Mouse (Mus musculus): ENCODE data around the gene Stam2. TPM values are rescaled to one million over a fixed set of nuclear protein-coding genes. Genes with fewer than 3 reads are reported as not detected.

Gene Stam2
- polyA plus RNA-seq, 1 experiment = not detected

GRCm38 (mm10) chr2:52763891-52764290 is 21.8 kb upstream of the Stam2 start:
- TF ChIP-seq POLR2A (IDR thresholded peaks at IDR 0.05; ENCODE audit: insufficient read depth, low read depth, low read length) = no peak
- TF ChIP-seq CTCF (IDR thresholded peaks at IDR 0.05; ENCODE audit: insufficient read depth, low read depth, low read length) = no peak
- no peak overlapping the region for H3K27ac ChIP-seq (ENCODE audit: insufficient read depth, low read depth, low read length)
- no peak overlapping the region for H3K4me3 ChIP-seq (ENCODE audit: insufficient read depth, low read depth, low read length)
- H3K4me1 ChIP-seq (ENCODE audit: control insufficient read depth, insufficient read depth, low read length) = no peaks in the 10 kb centered on the region
- 89% methylated on average over 14 of the region's 14 CpGs for WGBS

- 5% methylated on average over 12 of the region's 12 CpGs for WGBS
- no peak overlapping the region for H3K27ac ChIP-seq (ENCODE audit: insufficient read depth, low read depth, low read length)
- no peak overlapping the region for H3K4me3 ChIP-seq (ENCODE audit: insufficient read depth, low read depth, low read length)
- TF ChIP-seq CTCF (IDR thresholded peaks at IDR 0.05; ENCODE audit: insufficient read depth, low read depth, low read length) (no peak), POLR2A (IDR thresholded peaks at IDR 0.05; ENCODE audit: insufficient read depth, low read depth, low read length) (no peak)
- no peaks in the 10 kb centered on the region for H3K4me1 ChIP-seq (ENCODE audit: control insufficient read depth, insufficient read depth, low read length)
Observed at GRCm38 (mm10) chr2:52763040-52763736, 21.1 kb upstream of the Stam2 start.

- no peaks in the 10 kb centered on the region for H3K4me1 ChIP-seq (ENCODE audit: control insufficient read depth, insufficient read depth, low read length)
- H3K27ac ChIP-seq (ENCODE audit: insufficient read depth, low read depth, low read length) = no peak overlapping the region
- no peak overlapping the region for H3K4me3 ChIP-seq (ENCODE audit: insufficient read depth, low read depth, low read length)
- no peak for TF ChIP-seq CTCF (IDR thresholded peaks at IDR 0.05; ENCODE audit: insufficient read depth, low read depth, low read length)
- TF ChIP-seq POLR2A (IDR thresholded peaks at IDR 0.05; ENCODE audit: insufficient read depth, low read depth, low read length) = no peak
- WGBS = 66% methylated on average over 7 of the region's 7 CpGs
Observed at GRCm38 (mm10) chr2:52762529-52762928, 20.4 kb upstream of the Stam2 start.

- Histone ChIP-seq H3K4me1 (ENCODE audit: control insufficient read depth, insufficient read depth, low read length) (no peaks in the 10 kb centered on the region), H3K4me3 (ENCODE audit: insufficient read depth, low read depth, low read length) (no peak overlapping the region), H3K27ac (ENCODE audit: insufficient read depth, low read depth, low read length) (no peak overlapping the region)
- WGBS = 28% methylated on average over 10 of the region's 10 CpGs
- no peak for TF ChIP-seq POLR2A (IDR thresholded peaks at IDR 0.05; ENCODE audit: insufficient read depth, low read depth, low read length)
- TF ChIP-seq CTCF (IDR thresholded peaks at IDR 0.05; ENCODE audit: insufficient read depth, low read depth, low read length) = peak; percentile 54; the same call in 1 of the 2 replicates
Observed at GRCm38 (mm10) chr2:52758627-52759026, 16.5 kb upstream of the Stam2 start.

GRCm38 (mm10) chr2:52756691-52757090 is 14.6 kb upstream of the Stam2 start:
- WGBS = 5% methylated on average over 3 of the region's 3 CpGs
- Histone ChIP-seq H3K4me3 (ENCODE audit: insufficient read depth, low read depth, low read length) (no peak overlapping the region), H3K27ac (ENCODE audit: insufficient read depth, low read depth, low read length) (no peak overlapping the region), H3K4me1 (ENCODE audit: control insufficient read depth, insufficient read depth, low read length) (no peaks in the 10 kb centered on the region)
- no peak for TF ChIP-seq CTCF (IDR thresholded peaks at IDR 0.05; ENCODE audit: insufficient read depth, low read depth, low read length)

GRCm38 (mm10) chr2:52753573-52754317 is 11.7 kb upstream of the Stam2 start:
- TF ChIP-seq CTCF (IDR thresholded peaks at IDR 0.05; ENCODE audit: insufficient read depth, low read depth, low read length) (no peak), POLR2A (IDR thresholded peaks at IDR 0.05; ENCODE audit: insufficient read depth, low read depth, low read length) (no peak)
- Histone ChIP-seq H3K4me1 (ENCODE audit: control insufficient read depth, insufficient read depth, low read length) (no peaks in the 10 kb centered on the region), H3K27ac (ENCODE audit: insufficient read depth, low read depth, low read length) (no peak overlapping the region), H3K4me3 (ENCODE audit: insufficient read depth, low read depth, low read length) (no peak overlapping the region)
- 67% methylated on average over 3 of the region's 3 CpGs for WGBS

- H3K27ac ChIP-seq (ENCODE audit: insufficient read depth, low read depth, low read length) = no peak overlapping the region
- H3K4me1 ChIP-seq (ENCODE audit: control insufficient read depth, insufficient read depth, low read length) = 0 out of 2 replicates have a peak, but pooled peaks cover 2% of the 10 kb centered on the region
- TF ChIP-seq CTCF (IDR thresholded peaks at IDR 0.05; ENCODE audit: insufficient read depth, low read depth, low read length) = no peak
- TF ChIP-seq POLR2A (IDR thresholded peaks at IDR 0.05; ENCODE audit: insufficient read depth, low read depth, low read length) = no peak
- no peak overlapping the region for H3K4me3 ChIP-seq (ENCODE audit: insufficient read depth, low read depth, low read length)
Observed at GRCm38 (mm10) chr2:52744099-52744498, 2.0 kb upstream of the Stam2 start.

GRCm38 (mm10) chr2:52741681-52742255 is 313 bp downstream of the Stam2 start:
- H3K4me3 ChIP-seq (ENCODE audit: insufficient read depth, low read depth, low read length) = peak overlapping the region; percentile 83
- H3K27ac ChIP-seq (ENCODE audit: insufficient read depth, low read depth, low read length) = peak overlapping the region; percentile 99
- TF ChIP-seq POLR2A (IDR thresholded peaks at IDR 0.05; ENCODE audit: insufficient read depth, low read depth, low read length) (peak; percentile 43; the same call in 1 of the 2 replicates), CTCF (IDR thresholded peaks at IDR 0.05; ENCODE audit: insufficient read depth, low read depth, low read length) (no peak)
- 0 out of 2 replicates have a peak, but pooled peaks cover 2% of the 10 kb centered on the region for H3K4me1 ChIP-seq (ENCODE audit: control insufficient read depth, insufficient read depth, low read length)
- WGBS = under 1% methylated on average over 51 of the region's 54 CpGs

- no peak for TF ChIP-seq POLR2A (IDR thresholded peaks at IDR 0.05; ENCODE audit: insufficient read depth, low read depth, low read length)
- WGBS = 57% methylated on average over 4 of the region's 4 CpGs
- Histone ChIP-seq H3K27ac (ENCODE audit: insufficient read depth, low read depth, low read length) (no peak overlapping the region), H3K4me1 (ENCODE audit: control insufficient read depth, insufficient read depth, low read length) (0 out of 2 replicates have a peak, but pooled peaks cover 2% of the 10 kb centered on the region), H3K4me3 (ENCODE audit: insufficient read depth, low read depth, low read length) (no peak overlapping the region)
Observed at GRCm38 (mm10) chr2:52740596-52740995, 1.5 kb downstream of the Stam2 start.
